Mouse (Mus musculus) ES-E14 (cell line): ENCODE measurements at regions not wholly inside any gene's neighbourhood (a gene's known extent, or its start where the extent isn't known, plus 50 kb on each side); places are given as distances from the start of the nearest gene placed in this dataset.

Experiments used
- DNase-seq: peaks from one replicate; pipeline ENCODE4 v3.0.0-alpha.2; 2013; ENCODE audit warnings: low read depth, low spot score
- H3K27ac ChIP-seq: 2 replicates; pipeline ENCODE4 v1.5.1; 2012; ENCODE audit warnings: low read depth, mild to moderate bottlenecking, low read length, moderate library complexity, mixed read lengths; ENCODE audit not compliant: poor library complexity, insufficient read depth, severe bottlenecking
- H3K36me3 ChIP-seq: 2 replicates; pipeline ENCODE4 v1.6.1; 2012; ENCODE audit warnings: mild to moderate bottlenecking, low read length, moderate library complexity, mixed read lengths; ENCODE audit not compliant: control insufficient read depth, poor library complexity, insufficient read depth, severe bottlenecking
- H3K4me1 ChIP-seq, 2 experiments: fragments of 150-350 bp in 1 of 2; sonication (generic) in 1 of 2; 2 replicates each; pipeline ENCODE4 v1.6.1; 2012; ENCODE audit warnings: low read length in 2 of 2, mild to moderate bottlenecking in 1 of 2, mixed read lengths in 1 of 2; ENCODE audit not compliant: control insufficient read depth in 2 of 2, insufficient read depth in 2 of 2, poor library complexity in 1 of 2
- H3K4me3 ChIP-seq, 2 experiments: fragments of 150-350 bp in 1 of 2; sonication (generic) in 1 of 2; 2 replicates each; pipeline ENCODE4 v1.5.1; 2012; ENCODE audit warnings: low read length in 2 of 2, low read depth in 1 of 2, mild to moderate bottlenecking in 1 of 2, mixed read lengths in 1 of 2; ENCODE audit not compliant: insufficient read depth in 1 of 2, poor library complexity in 1 of 2, severe bottlenecking in 1 of 2
- H3K9ac ChIP-seq: 2 replicates; pipeline ENCODE4 v1.6.1; 2012; ENCODE audit warnings: low read depth, mild to moderate bottlenecking, low read length, mixed read lengths; ENCODE audit not compliant: poor library complexity, insufficient read depth, severe bottlenecking
- H3K9me3 ChIP-seq: fragments of 150-350 bp; sonication (generic); 2 replicates; pipeline ENCODE4 v1.6.1; 2012; ENCODE audit warnings: low read depth, mild to moderate bottlenecking, low read length; ENCODE audit not compliant: control insufficient read depth, insufficient read depth
- CHD2 ChIP-seq: IDR thresholded peaks from 2 replicates; pipeline ENCODE4 v1.6.1; 2014; ENCODE audit warnings: mild to moderate bottlenecking, low read depth, low read length, inconsistent platforms
- HCFC1 ChIP-seq: IDR thresholded peaks from 2 replicates; pipeline ENCODE4 v1.6.1; 2012; ENCODE audit warnings: low read length, inconsistent platforms, borderline replicate concordance; ENCODE audit not compliant: insufficient read depth
- MAFK ChIP-seq: IDR thresholded peaks from 2 replicates; pipeline ENCODE4 v1.6.1; 2014; ENCODE audit warnings: mild to moderate bottlenecking, low read depth, low read length, inconsistent platforms; ENCODE audit not compliant: insufficient read depth
- ZC3H11A ChIP-seq: IDR thresholded peaks from 2 replicates; pipeline ENCODE4 v1.6.1; 2012; ENCODE audit warnings: low read depth, mild to moderate bottlenecking, inconsistent platforms, low read length, borderline replicate concordance
- ZNF384 ChIP-seq: IDR thresholded peaks from 2 replicates; pipeline ENCODE4 v1.6.1; 2012; ENCODE audit warnings: low read depth, low read length, inconsistent platforms
- in situ Hi-C, 2 experiments: fragments of 600-800 bp; cut with MboI; formaldehyde crosslinking; loops; one replicate each; pipeline ENCODE4 v1.15.1; 2025; ENCODE audit warnings: low sequenced_read_pairs in 2 of 2, inconsistent platforms in 1 of 2; ENCODE audit not compliant: unreplicated experiment in 2 of 2

GRCm38 (mm10) chr7:36491173-36491581, 206.7 kb upstream of the Tshz3 start:
- H3K27ac ChIP-seq = no peak overlapping the region
- in situ Hi-C loops = no loop called here
- TF ChIP-seq ZNF384 = no peak
- TF ChIP-seq MAFK = no peak
- TF ChIP-seq CHD2 = no peak
- TF ChIP-seq ZC3H11A = no peak
- no peak for TF ChIP-seq HCFC1
- no peaks in the 10 kb centered on the region for H3K4me1 ChIP-seq
- no peak for DNase-seq
- no peaks in the 10 kb centered on the region for H3K36me3 ChIP-seq
- H3K9ac ChIP-seq = no peak overlapping the region
- no peak overlapping the region for H3K4me3 ChIP-seq
- no peaks in the 10 kb centered on the region for H3K9me3 ChIP-seq

- Histone ChIP-seq H3K27ac (no peak overlapping the region), H3K9ac (no peak overlapping the region), H3K4me1 (no peaks in the 10 kb centered on the region), H3K4me3 (no peak overlapping the region), H3K9me3 (no peaks in the 10 kb centered on the region), H3K36me3 (no peaks in the 10 kb centered on the region)
- in situ Hi-C loops = no loop called here
- DNase-seq = no peak
- TF ChIP-seq HCFC1 (no peak), CHD2 (no peak), MAFK (no peak), ZC3H11A (no peak), ZNF384 (no peak)
Measured at GRCm38 (mm10) chr7:36504010-36504875, 193.7 kb upstream of the Tshz3 start.

GRCm38 (mm10) chr7:36507895-36508431, 190.0 kb upstream of the Tshz3 start:
- TF ChIP-seq HCFC1 (no peak), MAFK (no peak), CHD2 (no peak)
- H3K36me3 ChIP-seq = no peaks in the 10 kb centered on the region
- no peaks in the 10 kb centered on the region for H3K4me1 ChIP-seq
- H3K27ac ChIP-seq = no peak overlapping the region
- in situ Hi-C loops = no loop called here
- no peaks in the 10 kb centered on the region for H3K9me3 ChIP-seq
- H3K4me3 ChIP-seq = no peak overlapping the region
- DNase-seq = no peak
- no peak overlapping the region for H3K9ac ChIP-seq

- TF ChIP-seq CHD2 = no peak
- TF ChIP-seq ZC3H11A = no peak
- Histone ChIP-seq H3K4me3 (no peak overlapping the region), H3K9ac (no peak overlapping the region), H3K4me1 (no peaks in the 10 kb centered on the region), H3K27ac (no peak overlapping the region), H3K36me3 (no peaks in the 10 kb centered on the region), H3K9me3 (no peaks in the 10 kb centered on the region)
- in situ Hi-C loops = no loop called here
- DNase-seq = no peak
Measured at GRCm38 (mm10) chr7:36513680-36514079, 184.2 kb upstream of the Tshz3 start.

GRCm38 (mm10) chr7:36516094-36516663, 181.7 kb upstream of the Tshz3 start:
- in situ Hi-C loops = no loop called here
- no peak for DNase-seq
- Histone ChIP-seq H3K9ac (no peak overlapping the region), H3K9me3 (no peaks in the 10 kb centered on the region), H3K4me1 (no peaks in the 10 kb centered on the region), H3K27ac (no peak overlapping the region), H3K4me3 (no peak overlapping the region), H3K36me3 (no peaks in the 10 kb centered on the region)
- TF ChIP-seq HCFC1 = no peak
- TF ChIP-seq ZC3H11A = no peak
- TF ChIP-seq ZNF384 = no peak
